Mouse (Mus musculus) lung, adult 2 months (tissue): Measurements from ENCODE around the gene Lst1. TPM values are rescaled to one million over a fixed set of nuclear protein-coding genes. Genes with fewer than 3 reads are reported as not detected.
A peak's percentile ranks its signal among the peaks of the same experiment; 100 is the strongest.

Experiments used
- DNase-seq: peaks from one replicate; pipeline ENCODE4 v3.0.0; 2022
- H3K4me1 ChIP-seq: fragments of 200-500 bp; 2 replicates; pipeline ENCODE4 v1.6.1; 2011; ENCODE audit warnings: low read length; ENCODE audit not compliant: control insufficient read depth, insufficient read depth
- H3K4me3 ChIP-seq: fragments of 200-500 bp; replicated peaks from 2 replicates; pipeline ENCODE3; 2011; ENCODE audit warnings: low read depth, mild to moderate bottlenecking, control low read depth, low read length; ENCODE audit errors: extremely low read depth
- CTCF ChIP-seq: fragments of 200-500 bp; IDR thresholded peaks from 2 replicates; pipeline ENCODE4 v1.5.1; 2011; ENCODE audit warnings: mild to moderate bottlenecking, low read length, control low read depth; ENCODE audit not compliant: insufficient read depth
- POLR2A ChIP-seq: fragments of 200-500 bp; IDR thresholded peaks from 2 replicates; pipeline ENCODE4 v1.6.1; 2011; ENCODE audit warnings: low read depth, mild to moderate bottlenecking, control low read depth, low read length, borderline replicate concordance; ENCODE audit errors: extremely low read depth
- WGBS: fragments of 180-500 bp; shearing (Covaris S2); methylation state at CpG from one replicate; pipeline ENCODE4 v1.1.7; 2018; 5-methylcytosine and 5-hydroxymethylcytosine counted together
- polyA plus RNA-seq: library from polyadenylated mRNA; depleted of rRNA; stranded (reverse); fragments of >200 nt; gene quantifications from 2 replicates; pipeline ENCODE4 v1.2.3, GENCODE M21; 2012

The Lst1 gene
- polyA plus RNA-seq, 1 experiment: 37.0 TPM

- under 1% methylated on average over 27 of the region's 28 CpGs for WGBS
Observed at GRCm38 (mm10) chr17:35164218-35164567, 24.0 kb downstream of the Lst1 start.

DNA sequence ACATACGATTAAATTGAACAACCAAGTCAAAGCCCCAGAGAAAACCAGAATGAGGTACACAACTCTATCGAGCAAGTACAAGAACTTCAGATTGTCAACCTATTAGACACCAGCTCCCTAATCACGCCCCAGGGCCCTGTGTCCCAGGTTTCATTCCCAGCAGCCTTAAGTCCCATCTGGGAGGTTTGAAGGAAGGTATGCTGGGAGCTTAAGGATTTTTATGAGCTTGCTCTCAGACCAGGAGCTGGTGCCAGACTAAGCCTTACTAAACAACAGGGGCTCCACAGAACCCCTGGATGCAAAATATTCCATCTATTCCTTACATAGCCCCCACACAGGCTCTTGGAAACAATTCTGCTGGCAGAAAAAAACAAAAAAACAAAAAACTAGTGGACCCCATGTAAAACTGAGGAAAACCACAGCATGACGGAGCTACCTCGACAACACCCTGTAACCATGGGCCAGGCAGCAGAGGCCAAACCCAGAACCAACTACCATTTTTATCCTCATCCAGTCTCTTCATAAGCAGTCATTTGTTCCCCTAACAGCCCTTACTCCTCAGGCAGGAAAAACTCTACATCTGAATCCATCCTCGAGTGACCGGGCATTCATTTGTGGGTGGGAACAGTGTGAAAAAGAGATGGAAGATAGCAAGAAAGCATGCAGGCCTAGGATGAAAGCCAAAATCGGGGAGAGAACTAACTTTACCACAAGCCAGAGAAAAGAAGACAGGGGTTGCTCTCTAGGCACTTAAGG, 24.7 kb downstream of the Lst1 start:
- WGBS: 4% methylated on average over 8 of the region's 8 CpGs
- TF ChIP-seq CTCF (no peak), POLR2A (no peak)
- Histone ChIP-seq H3K4me1 (peaks cover 23% of the 10 kb centered on the region), H3K4me3 (peak overlapping the region; percentile 92)
- no peak for DNase-seq

More at GRCm38 (mm10) chr17:35164218-35164567, 24.0 kb downstream of the Lst1 start:
- Histone ChIP-seq H3K4me3 (peak overlapping the region; percentile 92), H3K4me1 (peaks cover 23% of the 10 kb centered on the region)
- no peak for DNase-seq
- no peak for TF ChIP-seq CTCF
- no peak for TF ChIP-seq POLR2A

GRCm38 (mm10) chr17:35162730-35163129, 25.5 kb downstream of the Lst1 start:
- DNase-seq: peak; percentile 54
- Histone ChIP-seq H3K4me3 (peak overlapping the region; percentile 42), H3K4me1 (peaks cover 23% of the 10 kb centered on the region)
- WGBS: 11% methylated on average over 12 of the region's 12 CpGs
- TF ChIP-seq CTCF (no peak), POLR2A (no peak)

DNA sequence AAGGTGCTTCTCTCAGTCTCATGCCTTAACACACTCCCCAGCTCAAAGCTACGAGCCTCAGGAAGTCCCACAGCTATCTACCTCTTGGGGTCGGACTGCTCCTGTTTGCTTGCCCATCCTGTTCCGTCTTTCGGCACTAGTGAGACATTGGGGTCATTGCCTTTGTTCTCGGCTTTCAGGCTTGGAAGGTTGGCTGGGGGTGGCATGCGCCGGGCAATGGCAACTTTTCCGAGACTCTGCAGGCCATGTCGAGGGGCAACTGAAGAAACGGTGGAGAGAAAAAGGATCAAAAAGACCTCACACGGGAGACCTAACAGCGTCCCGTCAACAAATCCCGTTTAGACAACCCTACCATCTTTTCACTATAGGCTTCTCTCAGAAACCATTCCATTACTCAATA, 26.1 kb downstream of the Lst1 start:
- DNase-seq: no peak
- TF ChIP-seq CTCF (no peak), POLR2A (no peak)
- Histone ChIP-seq H3K4me3 (no peak overlapping the region), H3K4me1 (peaks cover 23% of the 10 kb centered on the region)
- WGBS: 44% methylated on average over 14 of the region's 14 CpGs

DNA sequence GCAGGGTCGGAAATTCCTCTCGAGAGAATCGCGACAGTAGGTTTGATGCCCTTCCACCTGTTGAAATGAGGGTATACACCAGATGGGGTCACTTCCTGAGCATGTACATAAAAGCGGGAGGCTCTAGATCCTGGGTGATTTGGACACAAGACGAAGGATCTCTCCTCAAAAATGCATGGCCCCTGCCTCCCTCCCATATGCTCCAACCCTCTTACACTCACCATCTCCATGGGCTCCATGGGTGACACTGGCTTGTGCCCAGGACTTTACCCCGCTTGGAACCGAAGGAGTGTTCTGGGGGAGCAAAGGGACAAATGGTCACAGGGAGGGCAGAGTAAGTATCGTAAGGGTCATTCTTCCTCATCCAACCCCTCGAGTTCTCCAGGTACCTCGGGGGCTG, 26.8 kb downstream of the Lst1 start:
- no peak for DNase-seq
- Histone ChIP-seq H3K4me3 (no peak overlapping the region), H3K4me1 (peaks cover 23% of the 10 kb centered on the region)
- TF ChIP-seq POLR2A (no peak), CTCF (no peak)
- 58% methylated on average over 11 of the region's 11 CpGs for WGBS

- DNase-seq: no peak
- TF ChIP-seq CTCF: no peak
- no peak for TF ChIP-seq POLR2A
- H3K4me1 ChIP-seq: peaks cover 18% of the 10 kb centered on the region
- 86% methylated on average over 7 of the region's 7 CpGs for WGBS
- H3K4me3 ChIP-seq: no peak overlapping the region
Observed at GRCm38 (mm10) chr17:35159638-35160037, 28.6 kb downstream of the Lst1 start.

DNA sequence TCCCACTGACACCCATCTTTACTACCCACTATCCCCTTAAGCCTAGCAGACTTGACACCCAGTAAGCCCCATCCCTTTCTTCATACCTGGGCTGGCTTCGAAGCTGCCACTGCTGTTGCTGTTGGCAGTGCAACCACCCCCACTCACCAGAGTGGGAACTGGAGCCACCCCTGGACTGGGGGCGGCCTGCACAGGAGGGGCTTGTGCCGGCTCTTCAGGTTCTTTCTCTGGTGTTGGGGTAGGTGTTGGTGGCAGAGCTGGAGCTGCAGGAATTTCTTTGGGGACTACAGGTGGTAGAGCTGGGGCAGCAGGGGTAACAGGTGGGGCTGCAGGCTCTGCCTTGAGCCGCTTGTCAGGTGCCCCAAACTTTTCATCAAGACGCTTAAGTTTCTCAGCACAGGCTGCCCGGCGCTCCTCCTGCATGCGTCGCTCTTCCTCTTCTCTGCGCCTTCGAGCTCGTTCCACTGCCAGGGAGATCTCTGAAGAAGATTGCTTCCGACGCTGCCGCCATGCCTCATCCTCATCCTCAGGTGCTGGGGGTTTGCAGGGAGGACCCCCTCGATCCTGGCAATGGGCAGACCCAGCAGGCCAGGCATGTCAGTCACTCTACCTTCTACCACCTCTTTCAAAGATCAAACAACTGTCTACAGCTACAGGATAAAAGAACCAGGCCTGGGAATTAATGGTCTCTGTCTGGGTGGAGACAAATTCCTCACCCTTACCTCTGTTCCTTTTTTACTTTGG, 29.2 kb downstream of the Lst1 start:
- TF ChIP-seq CTCF (no peak), POLR2A (no peak)
- DNase-seq: no peak
- 90% methylated on average over 16 of the region's 16 CpGs for WGBS

DNA sequence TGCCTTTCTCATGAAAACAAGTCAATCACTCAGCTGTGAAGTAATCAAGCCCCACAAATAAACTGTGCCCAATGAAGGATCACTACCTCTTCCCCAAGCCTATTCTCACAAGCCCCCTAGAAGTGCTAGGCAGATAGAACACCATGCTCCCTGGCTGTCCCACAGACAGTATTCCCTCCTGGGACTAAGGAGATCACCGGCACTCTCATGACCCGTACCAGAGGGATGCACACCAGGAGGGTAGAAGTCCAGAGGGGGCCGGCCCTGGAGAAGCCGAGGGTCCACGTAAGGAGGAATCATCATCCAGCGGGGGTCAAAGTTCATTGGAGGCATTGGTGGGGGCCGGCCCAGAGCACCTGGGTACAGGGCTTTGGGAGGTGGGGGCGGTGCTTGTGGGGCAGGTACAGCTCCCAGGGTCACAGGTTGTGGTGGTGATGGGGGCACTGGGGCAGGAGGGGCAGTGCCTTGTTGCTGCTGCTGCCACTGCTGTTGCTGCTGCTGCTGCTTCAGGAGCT, 30.5 kb downstream of the Lst1 start:
- Histone ChIP-seq H3K4me1 (peaks cover 13% of the 10 kb centered on the region), H3K4me3 (no peak overlapping the region)
- 93% methylated on average over 8 of the region's 8 CpGs for WGBS
- no peak for TF ChIP-seq POLR2A
- no peak for TF ChIP-seq CTCF
- no peak for DNase-seq

More for the DNA sequence above, 29.2 kb downstream of the Lst1 start:
- Histone ChIP-seq H3K4me3 (no peak overlapping the region), H3K4me1 (peaks cover 18% of the 10 kb centered on the region)

- DNase-seq: no peak
- WGBS: 87% methylated on average over 8 of the region's 8 CpGs
- H3K4me1 ChIP-seq: peaks cover 8% of the 10 kb centered on the region
- TF ChIP-seq POLR2A: no peak
- TF ChIP-seq CTCF: no peak
- no peak overlapping the region for H3K4me3 ChIP-seq
Observed at GRCm38 (mm10) chr17:35157254-35157653, 31.0 kb downstream of the Lst1 start.

DNA sequence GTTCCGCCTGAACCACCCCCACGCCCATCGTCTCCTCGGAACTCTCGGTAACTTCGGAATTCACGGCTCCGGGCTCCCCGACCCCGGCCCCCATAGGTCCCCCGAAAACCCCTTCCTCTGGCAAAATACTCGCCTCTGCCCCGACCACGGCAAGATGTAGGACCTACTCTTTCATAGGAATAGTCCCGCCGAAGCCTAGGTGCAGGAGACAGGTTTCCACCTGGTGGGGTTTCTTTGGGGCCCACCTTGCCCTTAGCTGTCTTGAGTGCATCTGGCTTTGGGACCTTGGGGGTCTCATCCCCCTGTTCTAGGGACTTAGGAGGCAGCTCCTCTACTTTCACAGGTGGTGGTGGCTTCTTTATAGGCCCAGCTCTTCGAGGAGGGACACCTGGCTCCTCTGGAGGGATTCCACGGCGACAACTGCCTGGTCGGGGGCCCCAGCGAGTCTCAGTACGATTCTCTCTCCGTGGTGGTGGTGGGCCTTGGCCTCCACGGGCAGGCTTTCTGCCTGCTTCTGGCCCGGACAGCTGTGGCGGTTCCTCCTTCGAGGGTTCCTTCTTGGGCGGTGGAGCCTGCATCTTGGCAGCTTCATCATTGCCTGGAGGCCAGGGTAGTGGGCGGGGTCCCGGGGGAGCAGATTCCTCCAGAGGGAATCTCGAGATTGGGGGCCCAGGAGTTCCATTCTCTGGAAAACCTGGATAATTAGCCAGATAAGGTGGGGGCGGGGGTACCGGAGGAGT, 31.6 kb downstream of the Lst1 start:
- peaks cover 3% of the 10 kb centered on the region for H3K4me1 ChIP-seq
- no peak for DNase-seq
- H3K4me3 ChIP-seq: no peak overlapping the region
- 82% methylated on average over 33 of the region's 33 CpGs for WGBS
- TF ChIP-seq CTCF (no peak), POLR2A (no peak)
